In the genomic region with DNA sequence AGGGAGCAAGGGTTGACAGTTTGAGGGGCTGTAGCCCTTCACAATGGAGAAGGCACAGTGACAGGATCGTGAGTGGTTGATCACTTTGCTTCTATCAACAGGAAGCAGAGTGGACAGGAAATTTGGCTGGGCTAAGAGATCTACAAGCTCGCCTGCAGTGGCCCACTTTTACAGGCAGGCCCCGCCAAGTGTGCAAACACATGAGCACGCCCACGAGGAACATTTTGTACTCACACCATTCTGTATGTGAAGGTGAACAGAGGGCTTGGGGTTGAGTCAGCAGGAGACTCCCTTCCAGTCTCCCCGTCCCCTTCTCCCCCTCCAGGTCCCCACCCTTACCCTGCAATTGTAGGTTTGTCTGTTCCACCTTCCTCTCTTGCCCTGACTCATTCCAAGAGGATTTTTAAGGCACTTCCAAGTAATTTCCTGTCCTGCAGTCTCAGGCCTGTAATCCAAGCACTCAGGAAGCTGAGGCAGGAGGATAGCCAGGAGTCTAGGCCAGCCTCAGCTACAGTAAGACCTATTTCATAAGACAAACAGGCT, we compare ENCODE assay signal across 30 mouse cellular contexts. TPM values are rescaled to one million over a fixed set of nuclear protein-coding genes. Genes with fewer than 3 reads are reported as not detected.
DNase-seq lines count a peak whose midpoint lies in the region; ATAC-seq and TF ChIP-seq lines count a peak whose summit lies in the region.
"Had no signal": no experiment of that assay in that cellular context is flagged by ENCODE, and none has a peak within 500 bp of the region (broad histone marks: within the 10 kb centered on the region; RNA-seq: fewer than 3 reads in every experiment).

No protein-coding gene starts in this region.

- H3K4me1 ChIP-seq in heart, postnatal 0 days (ENCODE audit: control insufficient read depth, insufficient read depth) = no peaks in the 10 kb centered on the region
- H3K4me1 ChIP-seq: embryonic facial prominence, embryonic 15.5 days; forebrain, embryonic 15.5 days; limb, embryonic 12.5 days had no signal

- H3K9ac ChIP-seq in heart, postnatal 0 days (replicated peaks; ENCODE audit: low read depth, low read length) = no peak overlapping the region
- H3K9ac ChIP-seq: embryonic facial prominence, embryonic 15.5 days; forebrain, embryonic 15.5 days; limb, embryonic 12.5 days; liver, postnatal 0 days; neural tube, embryonic 12.5 days had no signal

- intact Hi-C loops in heart, postnatal 25 days (cut with DNase I) = no loop called here

- 61% methylated on average over 6 of the region's 6 CpGs for WGBS in heart, postnatal 0 days

- no peak for DNase-seq in heart, postnatal 0 days (ENCODE audit: low spot score)
- no peak for DNase-seq in heart, postnatal 25 days (ENCODE audit: low spot score)
- DNase-seq in 416B (ENCODE audit: low read depth) (peak; percentile 26), R1 (ENCODE audit: low read depth, low spot score) (peak; percentile 67), MN1 (ENCODE audit: low spot score) (no peak)
- peak; percentile 43 for DNase-seq in lung, postnatal 14 days
- DNase-seq in spleen, postnatal 10 days (ENCODE audit: low spot score in 2 of 2) = no peak
- DNase-seq: adrenal gland, postnatal 10 days; cerebellum, adult 2 months; gastrocnemius, postnatal 36 days; kidney, adult 9 months; kidney, postnatal 25 days; liver, postnatal 0 days; midbrain, embryonic 14.5 days; right cerebral cortex, postnatal 14 days had no signal

- no peak for TF ChIP-seq CTCF in heart, postnatal 0 days (IDR thresholded peaks at IDR 0.05; ENCODE audit: low read depth)

- no peak overlapping the region for H3K4me2 ChIP-seq in heart, postnatal 0 days (ENCODE audit: low read depth, low read length)
- H3K4me2 ChIP-seq: embryonic facial prominence, embryonic 15.5 days; forebrain, embryonic 15.5 days; limb, embryonic 12.5 days; liver, embryonic 11.5 days; neural tube, embryonic 12.5 days had no signal

- no peaks in the 10 kb centered on the region for H3K9me3 ChIP-seq in heart, postnatal 0 days (replicated peaks; ENCODE audit: control insufficient read depth, low read length)
- H3K9me3 ChIP-seq: embryonic facial prominence, embryonic 15.5 days; forebrain, embryonic 15.5 days; G1E; limb, embryonic 12.5 days; neural tube, embryonic 12.5 days had no signal

- H3K4me3 ChIP-seq in heart, postnatal 0 days (ENCODE audit: low read depth, low read length) = no peak overlapping the region
- H3K4me3 ChIP-seq: embryonic facial prominence, embryonic 15.5 days; forebrain, embryonic 15.5 days; limb, embryonic 12.5 days; neural tube, embryonic 12.5 days had no signal

- peak overlapping the region; percentile 38; the same call in 1 of the 2 replicates for H3K27ac ChIP-seq in heart, postnatal 0 days (ENCODE audit: low read depth)
- H3K27ac ChIP-seq: embryonic facial prominence, embryonic 15.5 days; forebrain, embryonic 15.5 days; hindbrain, postnatal 0 days; limb, embryonic 12.5 days; neural tube, embryonic 12.5 days had no signal

- H3K36me3 ChIP-seq in heart, postnatal 0 days (replicated peaks; ENCODE audit: control insufficient read depth, insufficient read depth, low read length) = no peaks in the 10 kb centered on the region; the same call in 1 of the 2 replicates
- H3K36me3 ChIP-seq: embryonic facial prominence, embryonic 15.5 days; forebrain, embryonic 15.5 days; G1E; limb, embryonic 12.5 days; neural tube, embryonic 12.5 days had no signal

- no peak; the same call in 1 of the 2 replicates for ATAC-seq in heart, postnatal 0 days (ENCODE audit: insufficient read depth, low read depth)
- no peak for ATAC-seq in monocyte, adult 5-6 weeks (replicated peaks; ENCODE audit: insufficient number of reproducible peaks, low FRiP score, low TSS enrichment, poor library complexity, severe bottlenecking)
- ATAC-seq: CD4-positive, CD25-positive, alpha-beta regulatory T cell, adult 4 months; forebrain, embryonic 15.5 days; hindbrain, postnatal 0 days; intestine, embryonic 16.5 days; liver, postnatal 0 days had no signal

- TF ChIP-seq EP300 in heart, postnatal 0 days (IDR thresholded peaks at IDR 0.05; ENCODE audit: low read depth) = no peak

- no peaks in the 10 kb centered on the region for H3K27me3 ChIP-seq in heart, postnatal 0 days (ENCODE audit: control insufficient read depth, insufficient read depth, low read length)
- H3K27me3 ChIP-seq: embryonic facial prominence, embryonic 15.5 days; forebrain, embryonic 15.5 days; limb, embryonic 12.5 days; neural tube, embryonic 12.5 days had no signal

RNA-seq across cellular contexts. Expression of a gene that starts 9.0 kb away (rescaled TPM):
- 0.12 TPM in 1 of 2 replicates, not detected in the other for total RNA-seq in heart, postnatal 0 days (2014; rRNA removed; ENCODE audit: low replicate concordance)
- polyA plus RNA-seq in heart, postnatal 0 days (2015; fragmentation: Nextera tagmentation; extraction: Ambion mirVana) = 2.3 and 2.5 TPM in 2 replicates
- 1 to 10 TPM; 1.0 TPM for total RNA-seq in heart, postnatal 25 days (2021)
- total RNA-seq in monocyte, adult 5-6 weeks (2017) = 0.67 to 1.6 TPM (median 0.85 TPM) in 3 replicates
- total RNA-seq: G1E had no signal
- polyA plus RNA-seq: G1E had no signal

RNA-seq across cellular contexts. Expression of a gene that starts 43.6 kb away (rescaled TPM):
- not detected in 2 replicates for total RNA-seq in heart, postnatal 0 days (2014; rRNA removed; ENCODE audit: low replicate concordance)
- not detected in 2 replicates for polyA plus RNA-seq in heart, postnatal 0 days (2015; fragmentation: Nextera tagmentation; extraction: Ambion mirVana)
- not detected for total RNA-seq in heart, postnatal 25 days (2021)
- total RNA-seq in monocyte, adult 5-6 weeks (2017) = not detected in 3 replicates
- total RNA-seq: adrenal gland, postnatal 10 days; common myeloid progenitor, adult 5-6 weeks; G1E; gastrocnemius, postnatal 36 days; hindbrain, postnatal 0 days; left cerebral cortex, postnatal 14 days; megakaryocyte-erythroid progenitor cell, adult 5-6 weeks had no signal
- polyA plus RNA-seq: CD4-positive, CD25-positive, alpha-beta regulatory T cell, adult 4 months; forebrain, embryonic 15.5 days; G1E; heart, embryonic 14.5 days; hindbrain, embryonic 11.5 days; hindbrain, postnatal 0 days; limb, embryonic 12.5 days; midbrain, embryonic 14.5 days; neural tube, embryonic 12.5 days had no signal

Comparison
In these comparisons a context has a peak if more than half of its experiments do, and no peak if none do; other contexts are left out.
1. DNase-seq: peak in 416B (single experiment), R1 (single experiment) and lung, postnatal 14 days (single experiment); none in heart, postnatal 0 days (single experiment), heart, postnatal 25 days (single experiment), MN1 (single experiment) and spleen, postnatal 10 days (0 of 2).